Mouse (Mus musculus) stomach, postnatal 0 days (tissue): ENCODE measurements around the gene Gpc4. TPM values are rescaled to one million over a fixed set of nuclear protein-coding genes. Genes with fewer than 3 reads are reported as not detected.

Experiments
- ATAC-seq: fragments of 200-750 bp; cut with Nextera tagmentation; 2 replicates; pipeline ENCODE4 v1.8.0; 2017; ENCODE audit not compliant: low FRiP score, low TSS enrichment
- DNase-seq: peaks from one replicate; pipeline ENCODE4 v3.0.0-alpha.2; 2016; ENCODE audit warnings: low spot score
- H3K27ac ChIP-seq: fragments of 300-500 bp; sonication (generic); replicated peaks from 2 replicates; pipeline ENCODE4 v1.5.1; 2014; ENCODE audit warnings: mild to moderate bottlenecking, control low read depth
- H3K27me3 ChIP-seq: fragments of 300-500 bp; sonication (generic); 2 replicates; pipeline ENCODE4 v1.6.1; 2014; ENCODE audit warnings: low read length; ENCODE audit not compliant: control insufficient read depth, insufficient read depth
- H3K36me3 ChIP-seq: fragments of 300-500 bp; sonication (generic); 2 replicates; pipeline ENCODE4 v1.6.1; 2014; ENCODE audit warnings: low read length, mixed read lengths; ENCODE audit not compliant: control insufficient read depth, insufficient read depth
- H3K4me1 ChIP-seq: fragments of 300-500 bp; sonication (generic); replicated peaks from 2 replicates; pipeline ENCODE4 v1.6.1; 2014; ENCODE audit warnings: antibody characterized with exemption; ENCODE audit not compliant: control insufficient read depth, insufficient read depth
- H3K4me2 ChIP-seq: fragments of 300-500 bp; sonication (generic); replicated peaks from 2 replicates; pipeline ENCODE4 v1.6.1; 2014; ENCODE audit warnings: low read depth, mild to moderate bottlenecking, control low read depth, moderate library complexity
- H3K4me3 ChIP-seq: fragments of 300-500 bp; sonication (generic); 2 replicates; pipeline ENCODE4 v1.5.1; 2014; ENCODE audit warnings: low read depth, low read length, control low read depth
- H3K9ac ChIP-seq: fragments of 300-500 bp; sonication (generic); 2 replicates; pipeline ENCODE4 v1.6.1; 2014; ENCODE audit warnings: mild to moderate bottlenecking, low read length, control low read depth, mixed read lengths
- H3K9me3 ChIP-seq: fragments of 300-500 bp; sonication (generic); 2 replicates; pipeline ENCODE4 v1.6.1; 2016; ENCODE audit warnings: low read length; ENCODE audit not compliant: control insufficient read depth
- CTCF ChIP-seq: IDR thresholded peaks from 2 replicates; pipeline ENCODE4 v1.5.1; 2016; ENCODE audit warnings: antibody characterized with exemption, low read depth, mild to moderate bottlenecking, moderate library complexity
- EP300 ChIP-seq: optimal IDR thresholded peaks from 2 replicates; pipeline ENCODE3; 2016; ENCODE audit warnings: antibody characterized with exemption
- WGBS: fragments of 180-500 bp; shearing (Covaris S2); extraction: QIAGEN DNeasy Blood & Tissue Kit; methylation state at CpG from one replicate; pipeline ENCODE4 v1.1.7; 2014; 5-methylcytosine and 5-hydroxymethylcytosine counted together
- polyA plus RNA-seq: library from polyadenylated mRNA; unstranded; fragments of >200 nt; fragmentation: Nextera tagmentation; extraction: Ambion mirVana; gene quantifications from 2 replicates; pipeline ENCODE4 v1.2.1, GENCODE M21; 2015

The Gpc4 gene
- polyA plus RNA-seq, 1 experiment from 2014 or later, result 25.0 TPM

- no peak overlapping the region for H3K27ac ChIP-seq
- 80% methylated on average over 4 of the region's 4 CpGs for WGBS
- no peak for DNase-seq
- ATAC-seq, result no peak
- H3K4me2 ChIP-seq, result no peak overlapping the region
- H3K4me1 ChIP-seq, result no peaks in the 10 kb centered on the region
- no peaks in the 10 kb centered on the region for H3K27me3 ChIP-seq
- no peaks in the 10 kb centered on the region for H3K36me3 ChIP-seq
- TF ChIP-seq EP300 (no peak), CTCF (no peak)
- no peak overlapping the region for H3K4me3 ChIP-seq
- no peak overlapping the region for H3K9ac ChIP-seq
- H3K9me3 ChIP-seq, result no peaks in the 10 kb centered on the region
These were observed 10.2 kb downstream of the Gpc4 start for GRCm38 (mm10) chrX:52154821-52155220.

- ATAC-seq (no peak), DNase-seq (no peak)
- WGBS, result 71% methylated on average over 4 of the region's 4 CpGs
- Histone ChIP-seq H3K4me1 (no peaks in the 10 kb centered on the region), H3K9me3 (no peaks in the 10 kb centered on the region), H3K27ac (no peak overlapping the region), H3K27me3 (no peaks in the 10 kb centered on the region), H3K9ac (no peak overlapping the region), H3K4me3 (no peak overlapping the region), H3K4me2 (no peak overlapping the region), H3K36me3 (no peaks in the 10 kb centered on the region)
- TF ChIP-seq CTCF (no peak), EP300 (no peak)
These were observed 11.6 kb downstream of the Gpc4 start for GRCm38 (mm10) chrX:52153451-52153850.

- Histone ChIP-seq H3K36me3 (no peaks in the 10 kb centered on the region), H3K27ac (no peak overlapping the region), H3K27me3 (no peaks in the 10 kb centered on the region), H3K9me3 (no peaks in the 10 kb centered on the region), H3K4me2 (no peak overlapping the region), H3K9ac (no peak overlapping the region), H3K4me3 (no peak overlapping the region), H3K4me1 (no peaks in the 10 kb centered on the region)
- WGBS, result 82% methylated on average over 5 of the region's 5 CpGs
- no peak for TF ChIP-seq CTCF
- TF ChIP-seq EP300, result no peak
- ATAC-seq (no peak), DNase-seq (no peak)
These were observed 12.1 kb downstream of the Gpc4 start for GRCm38 (mm10) chrX:52152961-52153360.

GRCm38 (mm10) chrX:52151555-52151954, 13.5 kb downstream of the Gpc4 start:
- H3K9ac ChIP-seq, result no peak overlapping the region
- DNase-seq, result no peak
- H3K36me3 ChIP-seq, result no peaks in the 10 kb centered on the region
- no peak for ATAC-seq
- TF ChIP-seq CTCF (no peak), EP300 (no peak)
- no peak overlapping the region for H3K4me2 ChIP-seq
- no peak overlapping the region for H3K4me3 ChIP-seq
- H3K27me3 ChIP-seq, result no peaks in the 10 kb centered on the region
- H3K27ac ChIP-seq, result no peak overlapping the region
- no peaks in the 10 kb centered on the region for H3K4me1 ChIP-seq
- no peaks in the 10 kb centered on the region for H3K9me3 ChIP-seq
- WGBS, result 85% methylated on average over 5 of the region's 5 CpGs

- no peak overlapping the region for H3K4me2 ChIP-seq
- H3K9ac ChIP-seq, result no peak overlapping the region
- no peaks in the 10 kb centered on the region for H3K27me3 ChIP-seq
- 58% methylated on average over 7 of the region's 7 CpGs for WGBS
- no peak for TF ChIP-seq CTCF
- TF ChIP-seq EP300, result no peak
- H3K4me3 ChIP-seq, result no peak overlapping the region
- DNase-seq (no peak), ATAC-seq (no peak)
- no peaks in the 10 kb centered on the region for H3K36me3 ChIP-seq
- H3K27ac ChIP-seq, result no peak overlapping the region
- no peaks in the 10 kb centered on the region for H3K9me3 ChIP-seq
- H3K4me1 ChIP-seq, result no peaks in the 10 kb centered on the region
These were observed 14.0 kb downstream of the Gpc4 start for GRCm38 (mm10) chrX:52151100-52151499.

GRCm38 (mm10) chrX:52145563-52145962, 19.5 kb downstream of the Gpc4 start:
- DNase-seq (no peak), ATAC-seq (peak; percentile 49; the same call in 1 of the 2 replicates)
- Histone ChIP-seq H3K27me3 (no peaks in the 10 kb centered on the region), H3K4me3 (no peak overlapping the region), H3K4me2 (no peak overlapping the region), H3K9me3 (no peaks in the 10 kb centered on the region), H3K36me3 (no peaks in the 10 kb centered on the region), H3K4me1 (no peaks in the 10 kb centered on the region), H3K9ac (no peak overlapping the region), H3K27ac (no peak overlapping the region)
- TF ChIP-seq EP300, result no peak
